Mouse (Mus musculus) G1E (cell line): ENCODE measurements around the gene Ddx49. TPM values are rescaled to one million over a fixed set of nuclear protein-coding genes. Genes with fewer than 3 reads are reported as not detected.
A peak's percentile ranks its signal among the peaks of the same experiment; 100 is the strongest.

Source experiments
- ATAC-seq: 2 replicates; pipeline ENCODE4 v1.8.0; 2016; ENCODE audit warnings: mild to moderate bottlenecking; ENCODE audit not compliant: insufficient number of reproducible peaks, poor library complexity, low FRiP score, severe bottlenecking; ENCODE audit errors: extremely low read depth
- DNase-seq: peaks from one replicate; pipeline ENCODE4 v3.0.0; 2012; ENCODE audit warnings: low spot score
- H3K27me3 ChIP-seq: 2 replicates; pipeline ENCODE4 v1.6.1; 2012; ENCODE audit warnings: mild to moderate bottlenecking, low read length, inconsistent platforms; ENCODE audit not compliant: insufficient read depth
- H3K36me3 ChIP-seq: replicated peaks from 2 replicates; pipeline ENCODE3; 2012; ENCODE audit warnings: mild to moderate bottlenecking, inconsistent platforms
- H3K4me1 ChIP-seq: 2 replicates; pipeline ENCODE4 v1.6.1; 2012; ENCODE audit warnings: low read depth, low read length, inconsistent platforms, mixed read lengths; ENCODE audit not compliant: insufficient read depth
- H3K4me3 ChIP-seq: 2 replicates; pipeline ENCODE4 v1.5.1; 2012; ENCODE audit warnings: low read depth, mild to moderate bottlenecking, inconsistent platforms, low read length, moderate library complexity, mixed read lengths
- H3K9me3 ChIP-seq: replicated peaks from 2 replicates; pipeline ENCODE4 v1.6.1; 2012; ENCODE audit warnings: inconsistent platforms
- CTCF ChIP-seq: IDR thresholded peaks from 2 replicates; pipeline ENCODE4 v1.5.1; 2012; ENCODE audit warnings: low read depth, low read length, inconsistent platforms, mixed read lengths
- GATA1 ChIP-seq: IDR thresholded peaks from 2 replicates; pipeline ENCODE4 v1.6.1; 2012; ENCODE audit warnings: borderline replicate concordance, low read length, inconsistent platforms, mixed read lengths
- GATA2 ChIP-seq: IDR thresholded peaks from 2 replicates; pipeline ENCODE4 v1.6.1; 2012; ENCODE audit warnings: low read depth, low read length, inconsistent platforms, borderline replicate concordance
- POLR2AphosphoS5 ChIP-seq: IDR thresholded peaks from 2 replicates; pipeline ENCODE4 v1.6.1; 2012; ENCODE audit warnings: low read depth, low read length, inconsistent platforms; ENCODE audit not compliant: insufficient replicate concordance
- TAL1 ChIP-seq: conservative IDR thresholded peaks from 2 replicates; pipeline ENCODE4 v1.6.1; 2012; ENCODE audit warnings: low read depth, low read length, inconsistent platforms, mixed read lengths
- polyA plus RNA-seq: library from polyadenylated mRNA; stranded (reverse); fragments of >175 nt; gene quantifications from 2 replicates; pipeline ENCODE4 v1.2.3, GENCODE M21; 2012
- total RNA-seq, 2 experiments: library from RNA; stranded (forward) in 1 of 2; stranded (reverse) in 1 of 2; fragments of 200-1000 nt in 1 of 2; fragments of >200 nt in 1 of 2; fragmentation: Nextera tagmentation in 1 of 2; gene quantifications; 2 replicates each; pipeline ENCODE4 v1.2.3; 2014 to 2017

The Ddx49 gene
- total and polyA plus RNA-seq, 3 experiments: 41.3 to 114 (median 55.1) TPM

DNA sequence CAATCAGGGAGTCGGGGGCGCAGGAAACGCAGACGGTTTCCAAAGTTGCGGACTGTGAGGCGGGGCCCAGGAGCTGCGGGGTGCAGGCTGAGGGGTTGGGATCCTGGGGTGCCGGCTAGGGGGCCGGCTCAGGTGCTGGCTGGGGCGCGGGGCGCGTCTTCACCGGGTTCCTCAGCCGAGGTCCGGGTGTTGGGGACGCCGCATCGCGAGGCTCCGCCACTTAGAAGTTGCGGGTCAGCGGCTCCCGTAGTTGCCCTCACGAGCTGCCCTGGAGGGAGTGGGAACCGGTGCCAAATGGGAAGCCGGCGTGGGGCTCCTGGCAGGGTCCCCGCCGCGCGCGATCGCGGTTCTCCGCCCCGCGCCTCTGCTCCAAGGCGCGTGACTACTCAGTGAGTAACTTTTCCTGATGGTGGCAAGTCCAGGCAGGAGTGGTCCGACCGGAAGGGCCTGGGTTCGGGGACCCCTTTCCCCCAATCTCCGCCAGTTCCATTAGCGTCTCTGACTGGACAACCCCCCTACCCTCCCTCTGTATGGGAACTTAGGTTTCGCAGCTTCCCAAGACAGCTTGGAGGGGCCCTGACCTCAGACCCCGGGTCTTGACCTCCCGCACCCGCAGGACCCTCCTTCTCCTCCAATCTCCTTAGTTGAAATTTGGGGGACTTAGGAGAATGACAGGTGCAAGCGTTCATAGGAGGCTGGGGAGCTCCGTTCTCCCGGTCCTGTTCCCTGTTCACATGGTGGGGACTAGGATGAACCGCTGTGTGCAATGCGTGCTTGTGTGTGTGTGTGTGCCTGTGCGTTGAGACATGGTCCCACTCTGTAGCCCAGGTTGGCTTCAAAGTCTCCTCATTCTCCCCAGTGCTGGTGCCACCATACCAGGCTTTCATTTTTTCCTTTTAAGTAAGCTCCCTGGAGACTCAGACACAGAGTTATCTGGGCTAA is 18.9 kb downstream of the Ddx49 start:
- Histone ChIP-seq H3K4me3 (peak overlapping the region; percentile 73), H3K9me3 (peaks cover 2% of the 10 kb centered on the region; the same call in 1 of the 2 replicates), H3K27me3 (peaks cover 65% of the 10 kb centered on the region), H3K4me1 (peaks cover 26% of the 10 kb centered on the region), H3K36me3 (peaks cover 14% of the 10 kb centered on the region)
- DNase-seq (no peak), ATAC-seq (no peak)
- TF ChIP-seq TAL1: no peak
- TF ChIP-seq CTCF: no peak
- TF ChIP-seq POLR2AphosphoS5: no peak
- no peak for TF ChIP-seq GATA2
- TF ChIP-seq GATA1: no peak

DNA sequence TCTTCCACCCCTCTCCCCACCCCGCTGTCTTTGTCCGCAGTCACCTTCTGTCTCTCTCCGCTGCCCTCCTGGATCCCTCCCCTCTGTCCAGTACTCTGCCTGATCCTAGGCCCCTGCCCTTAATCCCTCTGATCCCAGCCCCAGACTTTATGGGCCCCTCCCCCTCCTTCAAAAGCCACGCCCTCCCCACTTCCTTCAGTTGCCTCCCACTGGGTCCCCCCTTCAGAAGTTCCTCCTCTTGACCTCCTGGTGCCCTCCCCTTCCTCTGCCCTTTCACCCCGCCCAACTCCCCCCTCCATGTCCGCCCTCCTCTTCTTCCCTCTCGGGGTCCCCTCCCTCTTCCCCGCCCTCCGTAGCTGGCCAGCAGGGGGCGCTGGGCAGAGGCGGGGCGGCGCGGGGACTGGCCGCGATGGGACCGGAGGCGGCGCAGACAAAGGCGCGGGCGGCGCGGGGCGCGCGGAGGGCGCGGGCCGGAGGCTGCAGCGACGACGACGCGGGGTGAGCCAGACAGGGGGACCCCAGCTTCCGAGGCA is 19.6 kb downstream of the Ddx49 start, which contains the start of gene Homer3:
Homer3 (plus strand) TSS at position 225 of the 533 bp plus-strand sequence.
- H3K4me1 ChIP-seq: peaks cover 28% of the 10 kb centered on the region
- ATAC-seq: peak; percentile 88
- TF ChIP-seq TAL1 (no peak), CTCF (peak; percentile 9; the same call in 1 of the 2 replicates)

DNA sequence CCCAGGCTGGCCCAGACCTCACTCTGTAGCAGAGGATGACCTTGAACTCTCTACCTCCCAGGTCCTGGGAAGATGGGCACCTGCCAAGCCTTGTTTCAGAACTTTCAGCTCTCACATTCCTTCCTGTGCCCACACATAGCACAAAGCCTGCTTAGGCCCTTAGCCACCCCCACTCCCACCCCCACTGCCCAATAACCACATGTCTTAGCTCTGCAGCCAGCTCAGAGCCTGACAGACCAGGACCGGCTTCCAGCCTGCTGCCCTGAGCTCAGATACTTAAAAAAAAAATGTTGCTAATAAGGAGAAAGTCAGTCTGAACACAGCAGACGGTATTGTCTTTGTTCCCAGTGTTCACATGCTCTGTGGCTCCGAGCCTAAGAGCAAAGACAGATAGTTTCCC is 21.3 kb downstream of the Ddx49 start:
- ATAC-seq (no peak), DNase-seq (no peak)
- Histone ChIP-seq H3K27me3 (peaks cover 84% of the 10 kb centered on the region), H3K9me3 (no peaks in the 10 kb centered on the region), H3K4me3 (no peak overlapping the region), H3K36me3 (peaks cover 11% of the 10 kb centered on the region), H3K4me1 (peaks cover 43% of the 10 kb centered on the region)
- TF ChIP-seq TAL1: no peak
- TF ChIP-seq GATA2: no peak
- TF ChIP-seq POLR2AphosphoS5: no peak
- TF ChIP-seq CTCF: no peak
- TF ChIP-seq GATA1: no peak

More for the DNA sequence above, 19.6 kb downstream of the Ddx49 start, which contains the start of gene Homer3:
- H3K9me3 ChIP-seq: peaks cover 2% of the 10 kb centered on the region; the same call in 1 of the 2 replicates
- peak within 1 kb of the TSS; percentile 73 for H3K4me3 ChIP-seq
- DNase-seq: peak; percentile 93
- H3K27me3 ChIP-seq: peaks cover 70% of the 10 kb centered on the region
- peaks cover 14% of the 10 kb centered on the region for H3K36me3 ChIP-seq

DNA sequence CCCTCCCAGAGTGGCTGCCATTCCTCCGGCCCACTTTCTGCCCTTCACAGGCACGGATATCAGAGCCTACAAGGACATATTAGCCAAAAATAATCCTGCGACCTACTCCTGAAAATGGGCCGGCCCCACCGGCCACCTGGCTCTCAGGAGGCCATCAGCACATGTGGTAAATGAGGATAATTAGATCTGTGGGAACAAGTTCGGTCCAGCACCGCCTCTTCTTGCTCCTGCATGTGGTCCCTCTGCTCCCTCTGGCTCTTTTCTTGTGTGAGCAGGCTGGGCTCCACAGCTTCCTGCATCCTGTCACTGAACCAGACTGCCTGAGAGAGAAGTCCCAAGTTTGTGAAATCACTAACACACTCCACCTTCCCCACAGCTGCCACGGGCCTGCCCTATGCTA is 23.0 kb downstream of the Ddx49 start:
- Histone ChIP-seq H3K9me3 (no peaks in the 10 kb centered on the region), H3K27me3 (peaks cover 72% of the 10 kb centered on the region), H3K4me3 (no peak overlapping the region), H3K4me1 (peaks cover 40% of the 10 kb centered on the region), H3K36me3 (no peaks in the 10 kb centered on the region)
- DNase-seq (no peak), ATAC-seq (no peak)
- no peak for TF ChIP-seq CTCF
- TF ChIP-seq GATA2: no peak
- TF ChIP-seq POLR2AphosphoS5: no peak
- no peak for TF ChIP-seq TAL1
- no peak for TF ChIP-seq GATA1

DNA sequence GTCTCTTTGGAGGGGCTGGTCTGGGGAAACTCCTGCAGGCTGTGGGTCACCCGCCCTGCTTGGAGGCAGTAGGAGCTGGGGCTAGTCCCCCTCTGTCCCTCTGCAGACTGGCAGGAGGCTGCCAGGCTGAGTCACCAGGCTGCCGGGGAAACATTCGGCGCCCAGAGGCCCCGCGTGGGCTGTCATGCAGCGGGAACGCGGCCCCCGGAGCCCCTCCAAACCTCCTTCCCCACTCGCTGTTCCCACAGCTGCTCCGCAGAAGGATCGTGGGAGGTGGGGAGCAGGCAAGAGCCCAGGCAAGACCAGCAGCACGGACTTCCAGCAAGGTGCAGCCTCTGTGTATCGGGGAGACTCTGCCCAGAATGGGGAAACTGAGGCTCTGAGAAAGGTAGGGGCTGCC is 24.1 kb downstream of the Ddx49 start:
- no peak for TF ChIP-seq GATA2
- no peak for TF ChIP-seq CTCF
- no peak for TF ChIP-seq TAL1
- no peak for TF ChIP-seq POLR2AphosphoS5
- TF ChIP-seq GATA1: no peak
- DNase-seq (no peak), ATAC-seq (no peak)
- H3K27me3 ChIP-seq: peaks cover 63% of the 10 kb centered on the region
- H3K4me3 ChIP-seq: no peak overlapping the region
- peaks cover 36% of the 10 kb centered on the region for H3K4me1 ChIP-seq
- no peaks in the 10 kb centered on the region for H3K36me3 ChIP-seq
- no peaks in the 10 kb centered on the region for H3K9me3 ChIP-seq

DNA sequence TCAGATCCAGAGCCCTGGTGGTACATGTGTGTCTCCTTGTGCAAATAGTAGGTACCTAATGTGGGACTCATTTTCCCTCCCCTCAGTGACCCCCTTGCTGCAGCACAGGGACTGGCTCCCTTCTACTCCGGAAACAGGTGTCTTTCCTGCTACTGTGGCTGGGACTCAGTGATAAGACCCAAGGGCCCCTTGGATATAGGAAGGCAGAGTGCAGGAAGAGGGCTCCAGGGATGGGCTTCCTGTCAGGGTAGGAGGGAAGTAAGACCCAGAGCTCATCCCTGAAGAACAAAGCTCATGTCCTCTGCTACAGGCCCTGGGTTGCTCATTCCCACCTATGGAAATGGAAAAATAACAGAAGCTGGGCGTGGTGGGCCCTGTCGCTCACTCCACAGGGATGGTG is 25.8 kb downstream of the Ddx49 start:
- H3K36me3 ChIP-seq: no peaks in the 10 kb centered on the region
- H3K9me3 ChIP-seq: no peaks in the 10 kb centered on the region
- peaks cover 40% of the 10 kb centered on the region for H3K4me1 ChIP-seq
- H3K4me3 ChIP-seq: no peak overlapping the region
- H3K27me3 ChIP-seq: peaks cover 50% of the 10 kb centered on the region
- TF ChIP-seq POLR2AphosphoS5: no peak
- TF ChIP-seq CTCF: no peak
- no peak for TF ChIP-seq GATA1
- no peak; the same call in 1 of the 2 replicates for TF ChIP-seq TAL1
- TF ChIP-seq GATA2: no peak
- ATAC-seq: no peak
- DNase-seq: no peak
